Mouse (Mus musculus) adrenal gland, adult 18-20 months (tissue): ENCODE measurements around the gene 2900011O08Rik. TPM values are rescaled to one million over a fixed set of nuclear protein-coding genes. Genes with fewer than 3 reads are reported as not detected.

Source experiments
- DNase-seq, 2 experiments: peaks; one replicate each; pipeline ENCODE4 v3.0.0; 2021 to 2022; ENCODE audit warnings: low spot score in 2 of 2
- microRNA-seq, 2 experiments: library from miRNA; unstranded; fragments of <30 nt; microRNA quantifications; one replicate each; pipeline ENCODE4 v1.2.0; 2021; ENCODE audit warnings: borderline number of aligned reads in 2 of 2
- total RNA-seq, 2 experiments: library from RNA; stranded (reverse); gene quantifications; 1 replicate in 1 of 2; 2 replicates in 1 of 2; pipeline ENCODE4 v1.2.3; 2021

The 2900011O08Rik gene
- total RNA-seq, 2 experiments from 2014 or later: 1.3 TPM

DNA sequence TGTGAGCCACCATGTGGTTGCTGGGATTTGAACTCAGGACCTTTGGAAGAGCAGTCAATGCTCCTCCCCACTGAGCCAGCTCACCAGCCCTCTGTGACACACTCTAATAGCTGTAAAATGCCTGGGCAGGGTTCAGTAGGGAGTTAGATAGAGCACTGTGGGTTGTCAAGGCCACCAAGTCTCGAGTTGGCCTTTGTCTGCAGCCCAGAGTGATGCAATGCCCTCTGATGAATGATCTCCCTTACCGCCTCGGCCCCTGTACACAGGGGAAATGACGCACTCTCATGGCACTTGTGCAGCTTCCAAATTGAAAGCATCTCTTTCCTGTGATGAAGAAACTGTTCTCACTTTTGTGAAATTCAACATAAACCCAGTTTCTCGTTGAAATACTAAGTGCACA is 145.4 kb downstream of the 2900011O08Rik start:
- peak; percentile 27 to 60 for DNase-seq

DNA sequence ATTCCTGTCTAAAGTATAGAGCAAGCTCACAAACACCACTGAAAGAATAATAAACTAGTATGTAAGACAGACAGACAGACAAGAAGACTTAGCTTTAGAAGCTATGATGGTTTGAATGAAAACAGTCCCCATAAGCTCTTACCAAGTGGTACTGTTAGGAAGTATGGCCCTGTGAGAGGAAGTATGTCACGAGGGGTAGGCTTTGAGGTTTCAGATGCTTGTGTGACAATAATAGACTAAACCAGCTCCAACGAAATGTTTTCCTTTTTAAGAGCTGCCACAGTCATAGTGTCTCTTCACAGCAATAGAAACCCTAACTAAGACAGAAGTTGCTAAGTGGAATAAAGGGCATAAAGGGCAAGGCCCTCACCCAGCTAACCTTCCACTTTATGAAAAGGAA is 148.6 kb downstream of the 2900011O08Rik start:
- DNase-seq: no peak

DNA sequence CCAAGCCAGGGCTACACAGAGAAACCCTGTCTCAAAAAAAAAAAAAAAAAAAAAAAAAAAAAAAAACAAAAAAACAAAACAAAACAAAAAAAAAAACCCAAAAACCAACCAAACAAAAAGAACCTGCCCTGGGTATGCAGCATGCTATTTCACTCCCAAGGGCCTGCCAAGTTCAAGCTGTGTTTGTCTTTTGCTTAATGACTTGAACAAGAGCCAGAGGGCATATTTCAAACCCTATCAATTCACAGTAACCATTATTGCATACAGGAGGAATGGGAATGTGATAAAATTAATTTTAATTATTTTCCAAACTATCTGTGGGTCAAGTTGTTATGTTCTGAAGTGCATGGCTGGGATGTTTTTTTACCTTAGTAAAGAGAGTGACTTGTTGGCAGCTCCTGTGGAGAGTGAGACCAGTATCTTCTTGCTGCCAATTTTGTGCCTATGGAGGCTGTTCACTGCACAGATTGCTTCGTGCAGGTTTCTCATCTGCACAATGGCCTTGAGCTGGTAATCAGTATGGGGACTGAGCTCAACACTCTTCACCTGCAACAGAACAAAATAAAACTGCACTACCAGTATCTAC is 151.7 kb downstream of the 2900011O08Rik start:
- DNase-seq: no peak

DNA sequence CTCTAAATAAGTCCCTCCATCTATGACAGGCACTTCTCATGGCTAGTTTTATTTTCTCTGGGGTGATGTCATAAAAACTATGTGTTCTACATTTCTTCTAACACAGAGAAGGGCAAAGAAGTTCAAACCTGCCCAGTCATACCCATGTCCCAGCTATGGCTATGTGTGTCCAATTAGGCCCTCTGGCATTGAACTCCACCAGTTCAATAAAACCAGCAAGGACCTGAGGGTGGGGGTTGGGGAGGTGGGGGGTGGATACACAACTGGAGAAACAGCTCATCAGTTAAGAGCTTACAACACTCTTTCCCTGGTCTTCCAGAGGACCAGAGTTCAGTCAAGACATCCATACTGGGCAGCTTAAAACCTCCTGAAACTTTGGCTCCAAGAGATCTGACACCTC is 152.7 kb downstream of the 2900011O08Rik start:
- no peak for DNase-seq

DNA sequence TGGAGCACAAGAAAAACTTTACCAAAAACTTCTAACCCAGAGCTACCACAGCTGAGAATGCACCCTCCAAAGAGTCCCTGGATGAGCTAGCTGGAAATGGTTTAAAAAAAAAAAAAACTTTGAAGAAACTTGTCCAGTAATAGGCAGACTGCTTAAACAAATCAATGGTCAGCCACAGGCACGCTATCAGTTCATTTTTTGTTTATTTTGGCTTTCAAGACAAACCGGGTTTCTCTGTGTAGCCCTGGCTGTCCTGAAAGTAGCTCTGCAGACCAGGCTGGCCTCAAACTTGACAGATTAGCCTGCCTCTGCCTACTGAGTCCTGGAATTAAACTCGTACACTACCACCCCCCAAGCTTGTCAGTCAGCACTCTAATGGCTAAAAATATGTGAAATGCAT is 156.9 kb downstream of the 2900011O08Rik start:
- DNase-seq: no peak

DNA sequence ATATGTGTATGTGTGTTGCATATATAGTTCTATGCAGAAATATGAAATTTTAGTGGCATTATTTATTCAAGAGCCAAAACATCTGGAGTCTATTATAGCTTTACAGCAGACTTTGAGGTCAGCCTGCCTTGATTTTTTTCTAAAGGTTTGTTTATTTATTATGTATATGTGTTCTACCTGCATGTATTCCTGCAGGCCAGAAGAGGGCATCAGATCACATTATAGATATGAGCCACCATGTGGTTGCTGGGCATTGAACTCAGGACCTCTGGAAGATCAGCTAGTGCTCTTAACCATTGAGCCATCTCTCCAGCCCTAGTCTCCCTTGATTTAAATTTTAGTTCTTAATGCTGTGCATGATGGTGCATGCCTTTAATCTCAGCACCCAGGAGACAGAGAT is 161.3 kb downstream of the 2900011O08Rik start:
- no peak for DNase-seq

Small RNA genes lying within 50 kb of the gene (microRNA-seq; reads per million reads assigned to microRNA genes)
- 0 reads per million in 2 experiments for gene Gm27671

Other genes starting within 250 kb of the 2900011O08Rik start
- gene Rrn3, start 205.9 kb upstream of the 2900011O08Rik start, total RNA-seq: 10 to 100 TPM; 45.5 to 61.1 TPM
- 10 to 100 TPM; 48.9 to 76.9 TPM for gene Ntan1, start 167.8 kb upstream of the 2900011O08Rik start, total RNA-seq
- 10 to 100 TPM; 85.3 to 93.7 TPM for gene Pdxdc1, start 83.5 kb upstream of the 2900011O08Rik start, total RNA-seq
- gene Mpv17l, start 83.4 kb upstream of the 2900011O08Rik start, total RNA-seq: 1 to 10 TPM; 7.0 to 7.1 TPM
- not detected for gene Ifitm7, start 284 bp downstream of the 2900011O08Rik start, total RNA-seq
- gene Nde1, start 176.7 kb downstream of the 2900011O08Rik start, total RNA-seq: 10 to 100 TPM; 37.1 to 39.2 TPM
- 100 to 1,000 TPM; 124 to 141 TPM for gene Marf1, start 176.7 kb downstream of the 2900011O08Rik start, total RNA-seq